Mouse (Mus musculus) ES-Bruce4 (cell line): ENCODE data around the gene Fam117a. TPM values are rescaled to one million over a fixed set of nuclear protein-coding genes. Genes with fewer than 3 reads are reported as not detected.

Experiments used
- H3K27ac ChIP-seq: 2 replicates; pipeline ENCODE4 v1.5.1; 2012; ENCODE audit warnings: low read length, inconsistent platforms; ENCODE audit not compliant: insufficient read depth
- H3K27me3 ChIP-seq: 2 replicates; pipeline ENCODE4 v1.6.1; 2012; ENCODE audit warnings: mild to moderate bottlenecking, low read length, inconsistent platforms; ENCODE audit not compliant: control insufficient read depth, poor library complexity, insufficient read depth, severe bottlenecking
- H3K36me3 ChIP-seq: 2 replicates; pipeline ENCODE4 v1.6.1; 2012; ENCODE audit warnings: inconsistent platforms, mild to moderate bottlenecking, low read length, moderate library complexity; ENCODE audit not compliant: control insufficient read depth, poor library complexity, insufficient read depth, severe bottlenecking
- H3K4me1 ChIP-seq: one replicate; pipeline ENCODE4 v1.8.1; 2011; ENCODE audit warnings: low read length; ENCODE audit not compliant: control insufficient read depth, insufficient read depth
- H3K4me3 ChIP-seq: 2 replicates; pipeline ENCODE4 v1.5.1; 2011; ENCODE audit warnings: low read depth, mild to moderate bottlenecking, low read length
- H3K9ac ChIP-seq: 2 replicates; pipeline ENCODE4 v1.6.1; 2012; ENCODE audit warnings: low read depth, mild to moderate bottlenecking, inconsistent platforms; ENCODE audit not compliant: poor library complexity, severe bottlenecking
- H3K9me3 ChIP-seq: replicated peaks from 2 replicates; pipeline ENCODE4 v1.6.1; 2012; ENCODE audit warnings: mild to moderate bottlenecking, low read length, inconsistent platforms; ENCODE audit not compliant: control insufficient read depth, poor library complexity, insufficient read depth, severe bottlenecking
- CTCF ChIP-seq: IDR thresholded peaks from one replicate; pipeline ENCODE4 v1.8.1; 2011; ENCODE audit warnings: low read depth, low read length
- EP300 ChIP-seq: IDR thresholded peaks from 2 replicates; pipeline ENCODE4 v1.6.1; 2011; ENCODE audit warnings: low read depth, low read length; ENCODE audit not compliant: insufficient read depth
- POLR2A ChIP-seq: IDR thresholded peaks from one replicate; pipeline ENCODE4 v1.8.1; 2011; ENCODE audit warnings: low read length; ENCODE audit not compliant: insufficient read depth
- polyA plus RNA-seq: library from polyadenylated mRNA; stranded (reverse); fragments of >200 nt; gene quantifications from 2 replicates; pipeline ENCODE4 v1.2.4, GENCODE M21; 2011; ENCODE audit warnings: low read depth; ENCODE audit not compliant: missing spikeins, insufficient read depth, insufficient read length

Gene Fam117a
- polyA plus RNA-seq, 1 experiment = 36.2 TPM

GRCm38 (mm10) chr11:95394112-95394511 lies 57.3 kb downstream of the Fam117a start:
- TF ChIP-seq EP300 (no peak), CTCF (no peak), POLR2A (no peak)
- Histone ChIP-seq H3K9me3 (no peaks in the 10 kb centered on the region), H3K9ac (no peak overlapping the region), H3K4me1 (no peaks in the 10 kb centered on the region), H3K27ac (no peak overlapping the region), H3K4me3 (no peak overlapping the region), H3K27me3 (no peaks in the 10 kb centered on the region), H3K36me3 (peaks cover 17% of the 10 kb centered on the region)

- no peaks in the 10 kb centered on the region for H3K9me3 ChIP-seq
- no peak overlapping the region for H3K4me3 ChIP-seq
- H3K27me3 ChIP-seq = no peaks in the 10 kb centered on the region
- no peak overlapping the region for H3K9ac ChIP-seq
- H3K4me1 ChIP-seq = no peaks in the 10 kb centered on the region
- H3K36me3 ChIP-seq = peaks cover 2% of the 10 kb centered on the region
- TF ChIP-seq EP300 (no peak), CTCF (no peak), POLR2A (no peak)
- no peak overlapping the region for H3K27ac ChIP-seq
Observed at GRCm38 (mm10) chr11:95396548-95396947, 59.7 kb downstream of the Fam117a start.

- no peaks in the 10 kb centered on the region for H3K36me3 ChIP-seq
- H3K9ac ChIP-seq = no peak overlapping the region
Observed at GRCm38 (mm10) chr11:95397843-95398835, 61.3 kb downstream of the Fam117a start.

GRCm38 (mm10) chr11:95399520-95400020 lies 62.8 kb downstream of the Fam117a start:
- H3K27me3 ChIP-seq = no peaks in the 10 kb centered on the region
- no peak overlapping the region for H3K27ac ChIP-seq
- H3K4me1 ChIP-seq = peaks cover 3% of the 10 kb centered on the region
- no peaks in the 10 kb centered on the region for H3K36me3 ChIP-seq
- TF ChIP-seq EP300 (no peak), CTCF (no peak), POLR2A (no peak)
- no peak overlapping the region for H3K4me3 ChIP-seq
- no peak overlapping the region for H3K9ac ChIP-seq
- no peaks in the 10 kb centered on the region for H3K9me3 ChIP-seq

More at GRCm38 (mm10) chr11:95397843-95398835, 61.3 kb downstream of the Fam117a start:
- H3K9me3 ChIP-seq = no peaks in the 10 kb centered on the region
- no peaks in the 10 kb centered on the region for H3K27me3 ChIP-seq
- H3K4me3 ChIP-seq = no peak overlapping the region
- H3K27ac ChIP-seq = no peak overlapping the region
- no peaks in the 10 kb centered on the region for H3K4me1 ChIP-seq
- peak; percentile 88 for TF ChIP-seq CTCF
- no peak for TF ChIP-seq EP300
- TF ChIP-seq POLR2A = no peak

- Histone ChIP-seq H3K27ac (no peak overlapping the region), H3K9me3 (no peaks in the 10 kb centered on the region), H3K4me1 (peaks cover 3% of the 10 kb centered on the region), H3K4me3 (no peak overlapping the region), H3K9ac (no peak overlapping the region), H3K27me3 (no peaks in the 10 kb centered on the region), H3K36me3 (no peaks in the 10 kb centered on the region)
- TF ChIP-seq POLR2A (no peak), EP300 (no peak), CTCF (no peak)
Observed at GRCm38 (mm10) chr11:95401568-95401967, 64.8 kb downstream of the Fam117a start.

- H3K4me3 ChIP-seq = no peak overlapping the region
- H3K4me1 ChIP-seq = peaks cover 3% of the 10 kb centered on the region
- H3K9me3 ChIP-seq = no peaks in the 10 kb centered on the region
- TF ChIP-seq POLR2A = no peak
- no peak for TF ChIP-seq EP300
- no peak for TF ChIP-seq CTCF
- H3K36me3 ChIP-seq = no peaks in the 10 kb centered on the region
- no peak overlapping the region for H3K27ac ChIP-seq
- H3K9ac ChIP-seq = no peak overlapping the region
- no peaks in the 10 kb centered on the region for H3K27me3 ChIP-seq
Observed at GRCm38 (mm10) chr11:95402196-95402595, 65.4 kb downstream of the Fam117a start.
